Mouse (Mus musculus) limb, embryonic 11.5 days (tissue): ENCODE measurements around the gene Gm49391. TPM values are rescaled to one million over a fixed set of nuclear protein-coding genes. Genes with fewer than 3 reads are reported as not detected.
"Not testable (repeated sequence)": the region's sequence is repeated elsewhere in the genome, so short reads cannot be mapped to it uniquely, and the experiment has no call there.

Experiments used
- ATAC-seq: fragments of 200-750 bp; cut with Nextera tagmentation; 2 replicates; pipeline ENCODE4 v1.8.0; 2017; ENCODE audit warnings: low read depth; ENCODE audit not compliant: insufficient number of reproducible peaks, low FRiP score, low TSS enrichment
- DNase-seq: peaks from one replicate; pipeline ENCODE4 v3.0.0-alpha.2; 2015; ENCODE audit warnings: low spot score
- H3K27ac ChIP-seq: fragments of 300-500 bp; sonication (generic); replicated peaks from 2 replicates; pipeline ENCODE4 v1.5.1; 2014; ENCODE audit warnings: low read depth, mild to moderate bottlenecking, low read length
- H3K27me3 ChIP-seq: fragments of 300-500 bp; sonication (generic); 2 replicates; pipeline ENCODE4 v1.6.1; 2014; ENCODE audit warnings: mild to moderate bottlenecking, low read length, mixed read lengths; ENCODE audit not compliant: control insufficient read depth, insufficient read depth
- H3K36me3 ChIP-seq: fragments of 300-500 bp; sonication (generic); 2 replicates; pipeline ENCODE4 v1.6.1; 2014; ENCODE audit warnings: mild to moderate bottlenecking, low read length, moderate library complexity, mixed read lengths; ENCODE audit not compliant: control insufficient read depth, insufficient read depth
- H3K4me1 ChIP-seq: fragments of 300-500 bp; sonication (generic); 2 replicates; pipeline ENCODE4 v1.6.1; 2014; ENCODE audit warnings: low read length, mixed read lengths; ENCODE audit not compliant: control insufficient read depth, insufficient read depth
- H3K4me2 ChIP-seq: fragments of 300-500 bp; sonication (generic); 2 replicates; pipeline ENCODE4 v1.6.1; 2014; ENCODE audit warnings: low read depth, mild to moderate bottlenecking, moderate library complexity; ENCODE audit not compliant: severe bottlenecking
- H3K4me3 ChIP-seq: fragments of 300-500 bp; sonication (generic); 2 replicates; pipeline ENCODE4 v1.5.1; 2014; ENCODE audit warnings: low read depth, low read length
- H3K9ac ChIP-seq: fragments of 300-500 bp; sonication (generic); 2 replicates; pipeline ENCODE4 v1.6.1; 2014; ENCODE audit warnings: mild to moderate bottlenecking, low read length
- H3K9me3 ChIP-seq: fragments of 300-500 bp; sonication (generic); 2 replicates; pipeline ENCODE4 v1.6.1; 2016; ENCODE audit warnings: low read length; ENCODE audit not compliant: control insufficient read depth
- WGBS: fragments of 180-500 bp; shearing (Covaris S2); extraction: QIAGEN DNeasy Blood & Tissue Kit; methylation state at CpG from one replicate; pipeline ENCODE4 v1.1.7; 2014; 5-methylcytosine and 5-hydroxymethylcytosine counted together
- polyA plus RNA-seq: library from polyadenylated mRNA; unstranded; fragments of >200 nt; fragmentation: Nextera tagmentation; extraction: Ambion mirVana; gene quantifications from 2 replicates; pipeline ENCODE4 v1.2.1, GENCODE M21; 2014

The Gm49391 gene
- polyA plus RNA-seq = 0.79 and 1.1 TPM in 2 replicates

DNA sequence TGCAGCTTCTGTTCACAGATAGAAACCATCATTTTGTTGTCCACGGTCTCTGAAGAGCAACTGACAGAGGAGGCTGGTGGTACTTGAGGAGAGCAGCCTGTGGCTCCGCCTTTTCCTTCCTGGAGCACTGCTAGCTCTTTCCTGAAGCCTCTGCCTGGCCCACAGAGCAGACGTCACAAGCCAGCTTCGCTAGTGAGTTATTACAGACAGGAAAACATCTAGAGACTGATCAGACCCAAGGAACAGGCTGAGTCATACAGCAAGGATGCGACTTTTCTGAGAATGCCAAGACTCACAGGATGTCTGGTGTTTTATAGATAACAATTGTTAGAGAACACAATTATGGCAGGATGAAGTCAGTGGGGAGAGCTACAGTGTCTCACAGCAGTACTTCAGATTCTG is at the start of gene Gm49391, which contains the start of gene Ctla2a:
TSS of gene Gm49391 (minus strand) at position 72 of the 402 bp plus-strand sequence.
TSS of gene Ctla2a (minus strand) at position 126 of the 402 bp plus-strand sequence.
- no peak for DNase-seq
- H3K27ac ChIP-seq = no peak within 1 kb of the TSS
- H3K4me1 ChIP-seq = no peaks in the 10 kb centered on the region
- no peak within 1 kb of the TSS for H3K4me3 ChIP-seq
- no peak within 1 kb of the TSS for H3K4me2 ChIP-seq
- no peaks in the 10 kb centered on the region for H3K9me3 ChIP-seq
- ATAC-seq = no peak
- H3K36me3 ChIP-seq = no peaks in the 10 kb centered on the region
- no peak within 1 kb of the TSS for H3K9ac ChIP-seq
- WGBS = 69% methylated on average over 5 of the region's 5 CpGs
- no peaks in the 10 kb centered on the region for H3K27me3 ChIP-seq

DNA sequence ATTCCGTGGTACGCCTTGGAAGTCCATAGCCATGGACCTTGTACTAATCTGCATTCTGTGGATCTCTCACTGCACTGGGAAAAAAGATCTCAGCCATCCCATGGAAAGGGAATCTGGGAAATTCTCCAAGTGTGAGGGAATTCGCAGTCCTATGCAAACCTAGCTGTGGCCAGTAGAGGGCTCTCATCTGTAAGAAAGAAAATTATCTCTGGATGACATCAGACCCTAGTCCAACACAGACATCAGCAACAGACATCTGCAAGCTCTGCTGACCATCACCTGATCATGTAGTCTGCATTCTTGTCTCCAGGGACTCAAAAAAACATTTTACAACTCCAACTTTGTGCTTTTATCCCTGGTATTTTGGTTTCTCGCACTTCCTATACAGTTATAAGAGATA is 35.9 kb upstream of the Gm49391 start:
- WGBS = 61% methylated on average over 4 of the region's 4 CpGs
- not testable (repeated sequence) for H3K9ac ChIP-seq, H3K27ac ChIP-seq, ATAC-seq, H3K9me3 ChIP-seq, H3K4me1 ChIP-seq, H3K4me3 ChIP-seq, DNase-seq, H3K27me3 ChIP-seq, H3K4me2 ChIP-seq, H3K36me3 ChIP-seq

DNA sequence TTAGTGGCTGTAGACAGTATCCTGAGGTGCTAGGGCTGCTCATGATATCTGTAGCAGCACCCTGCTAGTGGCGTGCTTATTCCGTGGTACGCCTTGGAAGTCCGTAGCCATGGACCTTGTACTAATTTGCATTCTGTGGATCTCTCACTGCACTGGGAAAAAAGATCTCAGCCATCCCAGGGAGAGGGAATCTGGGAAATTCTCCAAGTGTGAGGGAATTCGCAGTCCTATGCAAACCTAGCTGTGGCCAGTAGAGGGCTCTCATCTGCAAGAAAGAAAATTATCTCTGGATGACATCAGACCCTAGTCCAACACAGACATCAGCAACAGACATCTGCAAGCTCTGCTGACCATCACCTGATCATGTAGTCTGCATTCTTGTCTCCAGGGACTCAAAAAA is 27.6 kb upstream of the Gm49391 start:
- H3K9me3 ChIP-seq, H3K27me3 ChIP-seq, H3K4me2 ChIP-seq, H3K4me3 ChIP-seq, ATAC-seq, H3K4me1 ChIP-seq, H3K9ac ChIP-seq, H3K36me3 ChIP-seq, H3K27ac ChIP-seq, DNase-seq: not testable (repeated sequence)
- WGBS = 31% methylated on average over 4 of the region's 5 CpGs

DNA sequence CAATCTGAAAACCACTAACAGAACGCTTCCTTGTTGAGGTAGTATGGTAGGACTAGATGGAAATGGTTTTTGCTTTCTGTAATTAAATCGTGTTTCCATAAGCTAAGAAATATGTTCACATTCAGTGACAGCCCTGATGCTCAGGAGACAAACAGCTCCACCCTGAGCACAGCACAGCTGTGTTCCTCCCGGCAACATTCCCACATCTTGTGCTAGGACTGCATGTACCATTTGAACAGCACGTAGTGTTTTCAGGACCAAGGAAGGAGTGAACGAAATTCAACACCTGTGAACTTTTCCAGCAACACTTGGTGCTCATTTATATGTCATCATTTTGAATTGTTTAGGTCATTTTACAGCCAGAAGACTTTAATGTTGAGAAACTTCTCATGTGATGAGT is 25.3 kb upstream of the Gm49391 start:
- WGBS = 67% methylated on average over 5 of the region's 5 CpGs
- DNase-seq (no peak), ATAC-seq (no peak)
- Histone ChIP-seq H3K4me1 (no peaks in the 10 kb centered on the region), H3K4me2 (no peak overlapping the region), H3K36me3 (no peaks in the 10 kb centered on the region), H3K27ac (no peak overlapping the region), H3K4me3 (no peak overlapping the region), H3K9me3 (no peaks in the 10 kb centered on the region; the same call in 1 of the 2 replicates), H3K9ac (no peak overlapping the region), H3K27me3 (no peaks in the 10 kb centered on the region)

DNA sequence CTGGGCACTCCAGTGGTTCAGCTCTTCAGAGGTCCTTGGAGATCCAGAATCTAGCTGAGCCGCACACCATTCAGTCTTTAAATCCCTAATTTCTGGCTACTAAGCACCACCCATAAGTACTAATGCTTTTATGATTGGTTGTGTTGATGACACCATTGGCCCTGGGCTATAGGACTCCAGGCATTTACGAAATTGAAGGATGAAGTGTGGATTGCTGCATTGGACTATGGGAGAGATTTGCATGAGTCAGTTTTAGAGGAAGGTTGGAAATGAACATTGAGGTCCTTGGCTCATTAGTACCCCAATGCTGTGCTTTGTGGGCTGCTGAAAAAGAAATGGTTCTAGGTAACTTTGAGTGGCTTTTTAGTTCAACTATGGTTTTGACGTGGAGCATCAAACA is 5.5 kb upstream of the Gm49391 start, which contains the start of gene Tpbpa:
TSS of gene Tpbpa (minus strand) at position 101 of the 400 bp plus-strand sequence.
- not testable (repeated sequence) for H3K36me3 ChIP-seq, H3K9me3 ChIP-seq, H3K4me2 ChIP-seq, H3K4me3 ChIP-seq, H3K27ac ChIP-seq, DNase-seq, H3K27me3 ChIP-seq, H3K4me1 ChIP-seq, H3K9ac ChIP-seq, ATAC-seq
- 82% methylated on average over 3 of the region's 3 CpGs for WGBS

DNA sequence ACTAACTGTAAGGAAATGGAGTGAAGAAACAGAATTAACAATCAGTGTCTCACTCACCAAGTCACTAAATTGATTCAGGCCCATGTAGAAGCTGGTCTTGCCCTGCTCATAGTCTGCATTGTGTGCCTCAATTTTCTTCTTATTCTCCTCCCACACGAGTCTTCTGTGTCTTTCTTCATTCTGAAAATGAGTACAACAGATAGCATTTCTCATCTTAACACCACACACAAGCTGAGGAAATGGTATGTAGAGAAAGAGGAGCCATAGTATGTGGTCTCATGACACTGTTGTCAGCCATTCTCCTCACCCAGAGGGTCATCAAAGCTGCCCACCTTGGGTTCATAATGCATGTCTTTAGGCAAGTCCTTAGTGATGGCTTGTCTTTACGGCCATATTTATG is 881 bp downstream of the Gm49391 start, which contains the start of gene Gm49393:
TSS of gene Gm49393 (minus strand) at position 101 of the 400 bp plus-strand sequence.
- not testable (repeated sequence) for ATAC-seq, H3K27ac ChIP-seq, H3K27me3 ChIP-seq, H3K9ac ChIP-seq, H3K4me1 ChIP-seq, H3K4me2 ChIP-seq, H3K4me3 ChIP-seq, H3K9me3 ChIP-seq, DNase-seq, H3K36me3 ChIP-seq
- WGBS = 74% methylated on average over 2 of the region's 2 CpGs

DNA sequence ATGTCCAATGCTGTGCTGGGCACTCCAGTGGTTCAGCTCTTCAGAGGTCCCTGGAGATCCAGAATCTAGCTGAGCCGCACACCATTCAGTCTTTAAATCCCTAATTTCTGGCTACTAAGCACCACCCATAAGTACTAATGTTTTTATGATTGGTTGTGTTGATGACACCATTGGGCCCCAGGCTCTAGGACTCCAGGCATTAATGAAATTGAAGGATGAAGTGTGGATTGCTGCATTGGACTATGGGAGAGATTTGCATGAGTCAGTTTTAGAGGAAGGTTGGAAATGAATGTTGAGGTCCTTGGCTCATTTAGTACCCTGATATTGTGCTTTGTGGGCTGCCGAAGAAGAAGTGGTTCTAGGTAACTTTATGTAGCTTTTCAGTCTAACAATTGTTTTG is 31.6 kb downstream of the Gm49391 start, which contains the start of gene Tpbpb:
TSS of gene Tpbpb (minus strand) at position 101 of the 400 bp plus-strand sequence.
- 87% methylated on average over 2 of the region's 2 CpGs for WGBS
- H3K4me3 ChIP-seq, H3K4me2 ChIP-seq, H3K27ac ChIP-seq, H3K4me1 ChIP-seq, H3K36me3 ChIP-seq, H3K9ac ChIP-seq, H3K9me3 ChIP-seq, DNase-seq, ATAC-seq, H3K27me3 ChIP-seq: not testable (repeated sequence)

DNA sequence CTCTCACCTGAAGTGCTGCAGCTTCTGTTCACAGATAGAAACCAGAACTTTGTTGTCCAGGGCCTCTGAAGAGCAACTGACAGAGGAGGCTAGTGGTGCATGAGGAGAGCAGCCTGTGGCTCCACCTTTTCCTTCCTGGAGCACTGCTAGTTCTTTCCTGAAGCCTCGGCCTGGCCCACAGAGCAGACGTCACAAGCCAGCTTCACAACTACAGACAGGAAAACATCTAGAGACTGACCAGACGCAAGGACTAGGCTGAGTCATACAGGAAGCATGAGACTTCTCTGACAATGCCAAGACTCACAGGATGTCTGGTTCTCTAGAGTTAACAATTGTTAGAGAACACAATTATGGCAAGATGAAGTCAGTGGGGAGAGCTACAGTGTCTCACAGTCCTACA is 39.0 kb downstream of the Gm49391 start, which contains the start of gene Ctla2b:
TSS of gene Ctla2b (minus strand) at position 120 of the 400 bp plus-strand sequence.
- no peak within 1 kb of the TSS for H3K4me3 ChIP-seq
- no peaks in the 10 kb centered on the region for H3K9me3 ChIP-seq
- WGBS = 79% methylated on average over 3 of the region's 3 CpGs
- no peaks in the 10 kb centered on the region for H3K4me1 ChIP-seq
- H3K36me3 ChIP-seq = no peaks in the 10 kb centered on the region
- no peaks in the 10 kb centered on the region for H3K27me3 ChIP-seq
- H3K9ac ChIP-seq = no peak within 1 kb of the TSS
- H3K27ac ChIP-seq = no peak within 1 kb of the TSS
- no peak within 1 kb of the TSS for H3K4me2 ChIP-seq
- DNase-seq = no peak
- no peak for ATAC-seq

DNA sequence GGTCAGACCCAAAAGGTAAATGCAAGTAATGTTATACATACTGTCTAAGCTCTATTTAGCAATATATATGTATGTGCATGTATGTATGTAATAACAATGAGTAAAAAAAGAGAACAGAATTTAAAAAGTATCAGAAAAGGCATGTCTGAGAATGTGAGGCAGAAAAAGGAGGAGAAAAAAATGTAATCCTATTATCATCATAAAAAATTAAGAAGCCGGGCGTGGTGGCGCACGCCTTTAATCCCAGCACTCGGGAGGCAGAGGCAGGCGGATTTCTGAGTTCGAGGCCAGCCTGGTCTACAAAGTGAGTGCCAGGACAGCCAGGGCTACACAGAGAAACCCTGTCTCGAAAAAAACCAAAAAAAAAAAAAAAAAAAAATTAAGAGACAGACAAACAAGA is 39.6 kb downstream of the Gm49391 start, which contains the start of gene Gm49392:
TSS of gene Gm49392 (minus strand) at position 101 of the 400 bp plus-strand sequence.
- not testable (repeated sequence) for H3K27ac ChIP-seq, H3K9me3 ChIP-seq, H3K4me1 ChIP-seq, H3K4me3 ChIP-seq, H3K9ac ChIP-seq, H3K4me2 ChIP-seq, H3K27me3 ChIP-seq, DNase-seq, ATAC-seq, H3K36me3 ChIP-seq
- WGBS = 90% methylated on average over 7 of the region's 8 CpGs
